Mouse (Mus musculus) heart, embryonic 12.5 days (tissue): Measurements from ENCODE around the gene Rufy4. TPM values are rescaled to one million over a fixed set of nuclear protein-coding genes. Genes with fewer than 3 reads are reported as not detected.

Source experiments
- ATAC-seq: fragments of 200-750 bp; cut with Nextera tagmentation; 2 replicates; pipeline ENCODE4 v1.8.0; 2017; ENCODE audit warnings: moderate TSS enrichment, moderate library complexity; ENCODE audit not compliant: insufficient number of reproducible peaks, low FRiP score
- H3K27ac ChIP-seq: fragments of 300-500 bp; sonication (generic); 2 replicates; pipeline ENCODE4 v1.5.1; 2016; ENCODE audit warnings: mild to moderate bottlenecking, moderate library complexity; ENCODE audit not compliant: poor library complexity, severe bottlenecking
- H3K27me3 ChIP-seq: fragments of 300-500 bp; sonication (generic); replicated peaks from 2 replicates; pipeline ENCODE4 v1.6.1; 2016; ENCODE audit warnings: mild to moderate bottlenecking, moderate library complexity
- H3K36me3 ChIP-seq: fragments of 300-500 bp; sonication (generic); 2 replicates; pipeline ENCODE4 v1.6.1; 2016; ENCODE audit warnings: mild to moderate bottlenecking, moderate library complexity
- H3K4me1 ChIP-seq: fragments of 300-500 bp; sonication (generic); replicated peaks from 2 replicates; pipeline ENCODE4 v1.6.1; 2016; ENCODE audit warnings: mild to moderate bottlenecking
- H3K4me2 ChIP-seq: fragments of 300-500 bp; sonication (generic); 2 replicates; pipeline ENCODE4 v1.6.1; 2016; ENCODE audit warnings: mild to moderate bottlenecking, moderate library complexity
- H3K4me3 ChIP-seq: fragments of 300-500 bp; sonication (generic); 2 replicates; pipeline ENCODE4 v1.5.1; 2016; ENCODE audit warnings: mild to moderate bottlenecking
- H3K9ac ChIP-seq: fragments of 300-500 bp; sonication (generic); 2 replicates; pipeline ENCODE4 v1.6.1; 2016; ENCODE audit warnings: mild to moderate bottlenecking, moderate library complexity
- H3K9me3 ChIP-seq: fragments of 300-500 bp; sonication (generic); replicated peaks from 2 replicates; pipeline ENCODE4 v1.6.1; 2016; ENCODE audit warnings: mild to moderate bottlenecking, moderate library complexity
- WGBS: fragments of 180-500 bp; shearing (Covaris S2); methylation state at CpG from one replicate; pipeline ENCODE4 v1.1.7; 2016; 5-methylcytosine and 5-hydroxymethylcytosine counted together
- polyA plus RNA-seq: library from polyadenylated mRNA; unstranded; fragments of >200 nt; fragmentation: Nextera tagmentation; extraction: Ambion mirVana; gene quantifications from 2 replicates; pipeline ENCODE4 v1.2.1, GENCODE M21; 2016

Rufy4 gene
- polyA plus RNA-seq, 1 experiment from 2014 or later = 0.28 TPM

GRCm38 (mm10) chr1:74091611-74092224, 33.6 kb upstream of the Rufy4 start:
- Histone ChIP-seq H3K4me3 (no peak overlapping the region), H3K36me3 (no peaks in the 10 kb centered on the region), H3K4me2 (peak overlapping the region; percentile 55), H3K9ac (peak overlapping the region; percentile 44; the same call in 1 of the 2 replicates), H3K27ac (peak overlapping the region; percentile 88), H3K27me3 (peaks cover 4% of the 10 kb centered on the region; the same call in 1 of the 2 replicates), H3K9me3 (no peaks in the 10 kb centered on the region), H3K4me1 (peaks cover 71% of the 10 kb centered on the region)
- ATAC-seq = peak; percentile 44; the same call in 1 of the 2 replicates
- WGBS = 31% methylated on average over 6 of the region's 6 CpGs

GRCm38 (mm10) chr1:74092242-74092641, 33.1 kb upstream of the Rufy4 start:
- WGBS = 60% methylated on average over 10 of the region's 10 CpGs
- H3K36me3 ChIP-seq = no peaks in the 10 kb centered on the region
- no peak overlapping the region for H3K4me3 ChIP-seq
- peaks cover 74% of the 10 kb centered on the region for H3K4me1 ChIP-seq
- H3K9ac ChIP-seq = no peak overlapping the region
- peaks cover 8% of the 10 kb centered on the region for H3K27me3 ChIP-seq
- no peaks in the 10 kb centered on the region for H3K9me3 ChIP-seq
- no peak for ATAC-seq
- peak overlapping the region; percentile 88 for H3K27ac ChIP-seq
- no peak overlapping the region for H3K4me2 ChIP-seq

- H3K4me1 ChIP-seq = peaks cover 84% of the 10 kb centered on the region
- peaks cover 11% of the 10 kb centered on the region for H3K27me3 ChIP-seq
- no peak overlapping the region for H3K27ac ChIP-seq
- no peak overlapping the region for H3K4me3 ChIP-seq
- H3K9ac ChIP-seq = no peak overlapping the region
- ATAC-seq = no peak
- WGBS = 67% methylated on average over 5 of the region's 5 CpGs
- H3K9me3 ChIP-seq = no peaks in the 10 kb centered on the region
- no peak overlapping the region for H3K4me2 ChIP-seq
- no peaks in the 10 kb centered on the region for H3K36me3 ChIP-seq
These were observed 31.9 kb upstream of the Rufy4 start for GRCm38 (mm10) chr1:74093447-74093846.

GRCm38 (mm10) chr1:74094497-74095270, 30.7 kb upstream of the Rufy4 start:
- Histone ChIP-seq H3K36me3 (no peaks in the 10 kb centered on the region), H3K4me3 (no peak overlapping the region), H3K4me1 (peaks cover 89% of the 10 kb centered on the region), H3K27me3 (peaks cover 20% of the 10 kb centered on the region), H3K27ac (no peak overlapping the region), H3K9me3 (no peaks in the 10 kb centered on the region), H3K4me2 (no peak overlapping the region), H3K9ac (no peak overlapping the region)
- WGBS = 34% methylated on average over 7 of the region's 7 CpGs
- ATAC-seq = no peak

- Histone ChIP-seq H3K9ac (no peak overlapping the region), H3K4me3 (no peak overlapping the region), H3K4me2 (no peak overlapping the region), H3K27me3 (peaks cover 27% of the 10 kb centered on the region), H3K27ac (no peak overlapping the region; the same call in 1 of the 2 replicates), H3K9me3 (no peaks in the 10 kb centered on the region), H3K36me3 (no peaks in the 10 kb centered on the region), H3K4me1 (peaks cover 86% of the 10 kb centered on the region)
- no peak for ATAC-seq
- WGBS = 36% methylated on average over 6 of the region's 6 CpGs
These were observed 30.0 kb upstream of the Rufy4 start for GRCm38 (mm10) chr1:74095296-74095695.

- Histone ChIP-seq H3K4me2 (no peak overlapping the region), H3K36me3 (no peaks in the 10 kb centered on the region), H3K9me3 (no peaks in the 10 kb centered on the region), H3K9ac (no peak overlapping the region), H3K4me3 (no peak overlapping the region), H3K27ac (no peak overlapping the region; the same call in 1 of the 2 replicates), H3K27me3 (peaks cover 31% of the 10 kb centered on the region), H3K4me1 (peaks cover 81% of the 10 kb centered on the region)
- no peak for ATAC-seq
- 30% methylated on average over 3 of the region's 3 CpGs for WGBS
These were observed 29.6 kb upstream of the Rufy4 start for GRCm38 (mm10) chr1:74095728-74096127.

- Histone ChIP-seq H3K36me3 (no peaks in the 10 kb centered on the region), H3K27ac (peak overlapping the region; percentile 21), H3K4me1 (peaks cover 65% of the 10 kb centered on the region), H3K4me2 (peak overlapping the region; percentile 90), H3K9ac (peak overlapping the region; percentile 73), H3K27me3 (peaks cover 33% of the 10 kb centered on the region), H3K9me3 (no peaks in the 10 kb centered on the region), H3K4me3 (peak overlapping the region; percentile 55)
- WGBS = 1% methylated on average over 58 of the region's 58 CpGs
- peak; percentile 27 for ATAC-seq
These were observed 27.0 kb upstream of the Rufy4 start for GRCm38 (mm10) chr1:74098004-74099000.

- H3K4me1 ChIP-seq = peaks cover 70% of the 10 kb centered on the region
- 1% methylated on average over 13 of the region's 14 CpGs for WGBS
- no peaks in the 10 kb centered on the region for H3K9me3 ChIP-seq
- peak overlapping the region; percentile 55 for H3K4me3 ChIP-seq
- H3K27me3 ChIP-seq = peaks cover 33% of the 10 kb centered on the region
- 0 out of 2 replicates have a peak, but pooled peaks have one; percentile 19 for ATAC-seq
- no peaks in the 10 kb centered on the region for H3K36me3 ChIP-seq
- peak overlapping the region; percentile 21 for H3K27ac ChIP-seq
- H3K4me2 ChIP-seq = peak overlapping the region; percentile 90
- H3K9ac ChIP-seq = peak overlapping the region; percentile 73
These were observed 26.3 kb upstream of the Rufy4 start for GRCm38 (mm10) chr1:74099001-74099435.

- no peaks in the 10 kb centered on the region for H3K36me3 ChIP-seq
- 25% methylated on average over 6 of the region's 6 CpGs for WGBS
- H3K27me3 ChIP-seq = peaks cover 29% of the 10 kb centered on the region
- H3K9me3 ChIP-seq = no peaks in the 10 kb centered on the region
- no peak overlapping the region for H3K4me2 ChIP-seq
- ATAC-seq = no peak
- no peak overlapping the region for H3K4me3 ChIP-seq
- H3K9ac ChIP-seq = no peak overlapping the region
- 0 out of 2 replicates have a peak overlapping the region, but pooled peaks have one; percentile 17 for H3K27ac ChIP-seq
- H3K4me1 ChIP-seq = peaks cover 42% of the 10 kb centered on the region
These were observed 21.5 kb upstream of the Rufy4 start for GRCm38 (mm10) chr1:74103654-74104353.

- Histone ChIP-seq H3K4me2 (no peak overlapping the region), H3K27me3 (peaks cover 11% of the 10 kb centered on the region; the same call in 1 of the 2 replicates), H3K27ac (no peak overlapping the region), H3K9ac (no peak overlapping the region), H3K4me3 (no peak overlapping the region), H3K4me1 (peaks cover 34% of the 10 kb centered on the region), H3K9me3 (no peaks in the 10 kb centered on the region), H3K36me3 (no peaks in the 10 kb centered on the region)
- no peak for ATAC-seq
- WGBS = 84% methylated on average over 4 of the region's 4 CpGs
These were observed 19.7 kb upstream of the Rufy4 start for GRCm38 (mm10) chr1:74105660-74106059.
